Mouse (Mus musculus) T-helper 2 cell (primary cell): ENCODE results near the gene Ush1g.

ENCODE experiments used
- in situ Hi-C: fragments of 300-600 bp; cut with MboI, MseI; formaldehyde crosslinking; loops from one replicate; pipeline ENCODE4 v1.15.1; 2025; ENCODE audit warnings: high pct_unique_total_duplicates

Gene Ush1g

GRCm38 (mm10) chr11:115289885-115290284, 32.0 kb downstream of the Ush1g start:
- in situ Hi-C loops, result no loop called here

GRCm38 (mm10) chr11:115288305-115288704, 33.5 kb downstream of the Ush1g start:
- in situ Hi-C loops, result no loop called here

DNA sequence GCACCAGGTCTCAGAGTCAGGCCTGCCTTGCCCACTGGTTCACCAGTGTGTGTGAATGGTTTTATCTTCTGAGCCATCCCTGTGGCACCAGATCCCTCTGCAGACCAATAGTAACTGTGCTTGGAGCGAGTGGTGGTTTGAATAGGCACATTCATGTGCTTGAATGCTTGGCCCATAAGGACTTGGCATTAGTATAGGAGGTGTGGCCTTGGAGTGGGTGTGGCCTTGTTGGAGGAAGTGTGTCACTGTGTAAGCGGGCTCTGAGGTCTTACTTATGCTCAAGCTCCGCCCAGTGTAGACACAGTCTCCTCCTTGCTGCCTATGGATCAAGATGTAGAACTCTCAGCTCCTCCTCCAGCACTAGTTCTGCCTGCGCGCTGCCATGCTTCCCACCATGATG, 34.5 kb downstream of the Ush1g start:
- in situ Hi-C loops, result no loop called here

DNA sequence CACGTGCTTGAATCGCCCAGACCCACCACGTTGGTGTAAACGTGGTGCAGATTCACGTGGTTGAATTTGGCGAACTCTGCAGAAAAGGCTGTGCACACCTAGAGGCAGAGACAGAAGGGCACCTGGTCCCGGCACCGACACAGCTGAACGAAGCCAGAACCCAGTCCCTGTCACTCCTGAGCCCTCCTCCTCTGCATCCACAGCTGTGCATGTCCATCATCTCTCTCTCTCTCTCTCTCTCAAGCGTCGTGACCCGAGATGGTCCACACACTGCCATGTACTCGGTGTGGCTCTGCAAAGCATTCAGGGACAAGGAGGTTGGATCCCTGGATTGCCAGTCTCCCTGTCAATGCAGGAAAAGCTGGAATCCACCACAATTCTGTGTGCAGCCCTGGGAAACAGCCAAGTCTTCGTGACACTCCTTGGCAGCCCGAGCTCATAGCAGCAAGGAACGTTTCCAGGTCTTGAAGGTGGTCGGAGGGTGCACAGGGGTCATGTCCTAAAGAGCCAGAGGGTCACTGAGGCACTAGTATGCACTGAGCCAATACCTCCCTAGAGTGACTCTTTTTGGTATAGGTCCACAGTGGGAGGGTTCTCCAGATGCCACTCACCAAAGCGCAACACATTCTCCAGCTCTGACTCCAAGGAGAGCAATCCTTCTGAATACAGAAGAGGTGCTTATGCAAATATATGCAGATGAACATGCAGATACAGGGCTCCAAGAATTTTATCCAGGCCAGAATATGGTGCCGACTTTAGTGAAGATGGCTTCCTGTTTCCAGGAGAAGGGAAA, 35.4 kb downstream of the Ush1g start:
- in situ Hi-C loops, result no loop called here

GRCm38 (mm10) chr11:115285282-115285681, 36.6 kb downstream of the Ush1g start:
- in situ Hi-C loops, result no loop called here

DNA sequence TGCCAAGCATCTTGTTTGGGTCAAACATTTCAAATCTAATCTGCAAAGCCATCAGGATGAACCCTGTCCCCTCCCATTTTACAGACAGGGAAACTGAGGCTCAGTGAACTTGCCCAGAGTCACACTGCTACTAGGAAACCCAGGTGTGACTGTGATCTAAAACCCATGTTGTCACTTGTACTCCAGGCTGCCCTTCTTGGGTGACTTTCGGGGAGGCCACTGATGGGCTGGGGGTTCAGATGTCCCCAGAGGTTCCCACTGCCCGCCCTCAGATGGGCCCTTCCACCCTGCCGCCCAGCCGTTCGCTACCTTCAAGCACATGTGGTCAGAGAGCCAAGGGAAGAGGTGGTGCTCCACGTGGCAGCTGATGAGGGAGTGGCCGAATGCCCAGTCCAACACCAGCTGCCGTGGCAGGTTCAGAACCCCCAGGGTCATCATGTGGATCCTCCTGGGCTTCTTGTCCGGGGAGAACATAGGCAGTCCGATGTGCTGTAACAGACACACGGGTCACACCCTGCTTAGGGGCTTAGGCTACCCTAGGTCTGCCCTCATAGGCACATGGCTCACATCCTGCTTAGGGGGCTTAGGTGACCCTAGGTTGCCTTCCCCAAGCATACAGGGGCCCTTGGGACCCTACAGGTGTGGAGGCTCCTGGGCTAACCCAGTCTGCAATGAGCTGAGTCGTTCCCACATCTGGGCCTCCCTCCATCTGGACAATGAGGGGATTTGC, 37.8 kb downstream of the Ush1g start:
- in situ Hi-C loops, result no loop called here

- in situ Hi-C loops, result no loop called here
These were observed 38.4 kb downstream of the Ush1g start for GRCm38 (mm10) chr11:115283486-115283765.

GRCm38 (mm10) chr11:115282723-115283485, 38.9 kb downstream of the Ush1g start:
- in situ Hi-C loops, result no loop called here

DNA sequence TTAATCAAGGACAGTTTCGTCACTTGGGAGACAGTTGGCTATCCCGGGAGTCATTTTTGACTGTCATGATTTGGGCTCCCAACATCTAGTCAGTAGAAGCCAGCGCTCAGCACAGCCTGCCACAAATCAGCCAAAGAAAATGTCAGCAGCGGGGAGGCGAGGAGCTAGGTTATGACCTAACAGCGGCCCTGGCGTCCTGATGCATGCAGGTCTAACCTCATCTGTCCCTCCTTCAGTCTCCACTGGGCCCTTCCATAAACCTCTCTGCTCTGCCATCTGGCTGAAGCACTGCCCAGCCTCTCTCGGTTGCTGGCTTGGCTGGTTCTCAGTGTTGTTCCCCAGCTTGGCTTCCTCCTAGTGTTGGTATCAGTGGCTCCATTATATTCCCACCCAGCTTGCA, 39.5 kb downstream of the Ush1g start:
- in situ Hi-C loops, result no loop called here

- in situ Hi-C loops, result loop anchor here (10.0 kb wide), 1 partner anchor 115 kb away; the partner anchor contains the start of gene Slc9a3r1
These were observed 42.1 kb downstream of the Ush1g start for GRCm38 (mm10) chr11:115279726-115280125.

GRCm38 (mm10) chr11:115278176-115278575, 43.7 kb downstream of the Ush1g start:
- in situ Hi-C loops, result loop anchor here (10.0 kb wide), 1 partner anchor 113 kb away; the partner anchor contains the start of gene Slc9a3r1

DNA sequence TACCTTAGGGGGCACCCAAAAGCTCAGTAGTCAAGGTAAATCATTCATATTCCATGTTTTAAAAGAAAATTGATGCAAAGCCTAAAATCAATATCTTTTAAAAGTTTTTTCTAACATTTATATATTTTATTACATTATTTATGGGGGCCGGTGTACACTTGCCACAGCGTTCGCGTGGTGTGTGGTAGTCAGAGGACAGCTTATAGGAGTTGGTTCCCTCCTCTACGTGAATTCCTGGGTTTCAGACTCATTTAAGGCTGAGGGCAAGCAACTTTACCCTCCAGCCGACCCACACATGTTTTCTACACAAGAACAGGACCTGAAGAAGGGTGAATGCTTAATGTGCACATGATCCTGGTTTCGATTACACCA, 44.3 kb downstream of the Ush1g start:
- in situ Hi-C loops, result loop anchor here (10.0 kb wide), 1 partner anchor 113 kb away; the partner anchor contains the start of gene Slc9a3r1

- in situ Hi-C loops, result loop anchor here (10.0 kb wide), 1 partner anchor 112 kb away; the partner anchor contains the start of gene Slc9a3r1
These were observed 44.8 kb downstream of the Ush1g start, which contains the start of gene Fdxr for GRCm38 (mm10) chr11:115276780-115277603. Gene Fdxr (minus strand): TSS chr11:115277050.

DNA sequence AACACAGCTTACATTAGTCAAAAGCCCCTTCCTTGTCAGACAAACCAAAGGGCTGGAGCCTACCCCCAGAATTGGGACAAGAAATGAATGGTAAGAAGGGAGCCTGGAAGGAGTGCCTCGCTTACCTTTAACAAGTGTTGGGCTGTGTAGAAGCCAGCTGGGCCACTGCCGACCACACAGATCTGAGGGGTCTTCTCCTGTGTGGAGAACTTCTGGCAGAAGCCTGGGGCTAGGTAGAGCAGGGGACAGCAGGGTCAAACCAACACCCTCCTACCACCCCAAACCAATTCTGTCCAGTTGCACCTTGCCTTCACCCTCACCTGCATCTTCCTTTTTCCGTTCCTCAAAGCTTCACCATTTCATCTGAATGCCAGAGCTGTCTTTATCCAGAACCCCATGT, 45.9 kb downstream of the Ush1g start:
- in situ Hi-C loops, result loop anchor here (10.0 kb wide), 1 partner anchor 111 kb away; the partner anchor contains the start of gene Slc9a3r1

DNA sequence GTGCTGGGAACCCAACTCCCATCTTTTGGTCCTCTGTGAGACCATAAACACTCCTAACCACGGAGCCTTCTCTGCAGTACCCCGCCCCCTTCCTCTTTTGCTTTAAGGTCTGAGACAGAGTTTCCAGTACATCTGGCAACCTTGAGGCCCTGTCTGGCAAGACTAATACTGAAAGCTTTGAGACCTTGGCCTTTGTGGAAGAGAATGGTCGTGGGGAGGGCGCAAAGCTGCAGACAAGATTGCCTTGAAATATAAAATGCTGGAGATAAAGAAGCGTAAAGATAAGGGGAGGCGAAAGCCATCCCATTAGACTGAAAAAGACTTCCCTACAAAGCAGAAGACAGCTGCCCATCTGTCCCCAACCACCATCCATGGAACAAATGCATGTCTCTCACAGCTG, 46.3 kb downstream of the Ush1g start:
- in situ Hi-C loops, result loop anchor here (10.0 kb wide), 1 partner anchor 111 kb away; the partner anchor contains the start of gene Slc9a3r1

GRCm38 (mm10) chr11:115274771-115275170, 47.1 kb downstream of the Ush1g start:
- in situ Hi-C loops, result loop anchor here (5.0 to 10.0 kb wide), 2 partner anchors 72 to 110 kb away; partner anchors contain the start of gene Slc9a3r1

DNA sequence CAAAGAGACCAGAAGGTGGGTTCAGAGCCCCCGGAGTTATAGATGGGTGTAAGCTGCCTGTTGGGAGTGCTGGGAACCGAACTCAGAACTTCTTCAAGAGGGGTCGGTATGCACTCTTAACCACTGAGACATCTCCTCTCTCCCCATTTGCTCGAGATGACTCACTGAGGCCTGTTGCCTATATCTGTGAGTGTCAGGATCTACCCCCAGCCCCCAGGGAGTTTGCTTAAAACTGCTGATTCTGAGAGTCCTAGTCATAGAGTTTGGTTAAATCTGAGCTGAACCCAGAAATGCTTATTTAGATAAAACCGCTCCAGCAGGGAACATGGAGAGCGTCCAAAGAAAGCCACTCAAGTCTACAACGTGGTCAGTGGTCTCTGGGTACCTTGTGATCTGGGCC, 47.7 kb downstream of the Ush1g start:
- in situ Hi-C loops, result loop anchor here (5.0 to 10.0 kb wide), 2 partner anchors 72 to 109 kb away; partner anchors contain the start of gene Slc9a3r1

DNA sequence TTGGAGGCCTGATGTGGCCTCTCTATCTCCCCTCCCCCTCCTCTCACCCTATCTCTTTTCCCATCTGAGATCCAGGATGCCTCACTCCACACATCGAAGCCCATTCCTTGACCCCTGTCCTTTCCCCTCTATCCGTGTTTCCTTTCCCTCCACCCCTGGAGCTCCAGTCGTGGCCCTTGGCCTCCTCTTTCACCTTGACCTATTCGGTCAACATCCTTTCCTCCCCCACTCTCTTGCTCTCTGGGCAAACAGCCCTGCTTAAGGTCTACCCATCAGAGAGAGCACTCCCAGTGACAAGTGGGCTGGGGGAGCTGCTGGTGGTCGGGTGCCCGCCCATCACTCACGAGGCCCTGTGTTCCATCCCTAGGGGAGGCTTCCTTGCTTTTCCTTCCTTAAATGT, 48.1 kb downstream of the Ush1g start:
- in situ Hi-C loops, result loop anchor here (5.0 to 10.0 kb wide), 2 partner anchors 71 to 109 kb away; partner anchors contain the start of gene Slc9a3r1

DNA sequence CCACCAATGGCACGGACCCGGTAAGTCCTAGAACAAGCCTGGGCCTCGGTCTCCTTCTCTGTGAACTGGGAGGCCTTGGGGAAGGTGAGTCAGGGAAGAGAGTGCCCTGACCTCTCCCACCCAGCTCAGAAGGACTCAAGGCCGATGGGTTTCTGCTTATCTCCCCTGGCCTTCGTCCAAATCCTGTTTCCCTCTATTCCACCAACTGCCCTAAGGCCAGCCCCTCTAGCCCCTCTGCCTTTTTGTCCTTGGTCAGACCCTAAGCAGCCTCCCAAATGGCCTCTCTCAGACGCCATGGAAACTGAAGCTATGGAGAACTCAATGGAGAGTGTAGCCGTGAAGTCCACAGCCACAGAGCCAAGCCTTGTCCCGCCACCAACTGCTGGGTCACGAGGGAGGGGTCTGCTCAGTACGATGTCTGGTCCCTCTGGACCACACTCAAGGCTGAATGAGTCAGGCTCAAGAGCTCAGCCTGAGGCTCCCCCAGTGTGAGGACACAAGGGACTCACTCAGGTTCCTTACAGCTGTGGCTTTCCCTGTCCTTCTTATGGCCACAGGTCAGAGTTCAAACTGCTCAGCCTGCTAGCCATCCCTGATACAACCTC, 48.8 kb downstream of the Ush1g start:
- in situ Hi-C loops, result loop anchor here (5.0 to 10.0 kb wide), 2 partner anchors 71 to 108 kb away; partner anchors contain the start of gene Slc9a3r1

DNA sequence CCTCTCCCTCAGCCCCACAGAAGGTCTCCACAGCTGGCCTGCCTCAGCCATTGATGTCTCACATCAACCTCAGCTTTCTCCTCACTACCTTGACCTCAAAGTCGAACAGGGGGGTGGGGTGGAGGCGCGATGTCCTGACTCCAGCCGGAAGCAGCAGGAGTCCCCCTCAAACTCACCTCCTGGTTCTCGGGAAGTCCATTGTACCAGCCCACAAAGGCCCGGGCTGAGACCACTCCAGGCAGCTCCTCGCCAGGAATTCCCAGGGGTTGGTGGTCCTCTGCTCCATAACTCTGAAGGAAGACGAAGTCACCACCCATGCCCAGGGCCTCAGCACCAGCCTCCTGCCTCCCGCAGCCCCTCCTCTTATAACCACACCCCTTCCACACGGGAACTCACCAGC, 50.4 kb downstream of the Ush1g start:
- in situ Hi-C loops, result loop anchor here (5.0 to 10.0 kb wide), 2 partner anchors 69 to 107 kb away; partner anchors contain the start of gene Slc9a3r1
